Mouse (Mus musculus) embryonic facial prominence, embryonic 14.5 days (tissue): Measurements from ENCODE around the gene Zic1. TPM values are rescaled to one million over a fixed set of nuclear protein-coding genes. Genes with fewer than 3 reads are reported as not detected.

Source experiments
- ATAC-seq: fragments of 200-750 bp; cut with Nextera tagmentation; 2 replicates; pipeline ENCODE4 v1.8.0; 2017; ENCODE audit warnings: low read depth, moderate number of reproducible peaks, moderate TSS enrichment
- DNase-seq: peaks from one replicate; pipeline ENCODE4 v3.0.0-alpha.2; 2015; ENCODE audit warnings: low spot score
- H3K27ac ChIP-seq: fragments of 300-500 bp; sonication (generic); replicated peaks from 2 replicates; pipeline ENCODE4 v1.5.1; 2014; ENCODE audit warnings: low read depth, mild to moderate bottlenecking, low read length, moderate library complexity
- H3K27me3 ChIP-seq: fragments of 300-500 bp; sonication (generic); replicated peaks from 2 replicates; pipeline ENCODE4 v1.6.1; 2014; ENCODE audit warnings: low read length; ENCODE audit not compliant: control insufficient read depth, insufficient read depth
- H3K36me3 ChIP-seq: fragments of 300-500 bp; sonication (generic); 2 replicates; pipeline ENCODE4 v1.6.1; 2014; ENCODE audit warnings: low read length, mixed read lengths; ENCODE audit not compliant: control insufficient read depth, insufficient read depth
- H3K4me1 ChIP-seq: fragments of 300-500 bp; sonication (generic); 2 replicates; pipeline ENCODE4 v1.6.1; 2014; ENCODE audit warnings: antibody characterized with exemption, low read length; ENCODE audit not compliant: control insufficient read depth, insufficient read depth
- H3K4me2 ChIP-seq: fragments of 300-500 bp; sonication (generic); 2 replicates; pipeline ENCODE4 v1.6.1; 2014; ENCODE audit warnings: low read depth, mild to moderate bottlenecking, low read length, moderate library complexity, mixed read lengths
- H3K4me3 ChIP-seq: fragments of 300-500 bp; sonication (generic); 2 replicates; pipeline ENCODE4 v1.5.1; 2014; ENCODE audit warnings: low read depth, mild to moderate bottlenecking, low read length
- H3K9ac ChIP-seq: fragments of 300-500 bp; sonication (generic); 2 replicates; pipeline ENCODE4 v1.6.1; 2014; ENCODE audit warnings: low read depth, mild to moderate bottlenecking, low read length, moderate library complexity, mixed read lengths
- H3K9me3 ChIP-seq: fragments of 300-500 bp; sonication (generic); 2 replicates; pipeline ENCODE4 v1.6.1; 2016; ENCODE audit warnings: low read length; ENCODE audit not compliant: control insufficient read depth
- WGBS: fragments of 180-500 bp; shearing (Covaris S2); extraction: QIAGEN DNeasy Blood & Tissue Kit; methylation state at CpG from one replicate; pipeline ENCODE4 v1.1.7; 2014; 5-methylcytosine and 5-hydroxymethylcytosine counted together
- polyA plus RNA-seq: library from polyadenylated mRNA; unstranded; fragments of >200 nt; fragmentation: Nextera tagmentation; extraction: Ambion mirVana; gene quantifications from 2 replicates; pipeline ENCODE4 v1.2.1, GENCODE M21; 2014

Zic1 gene
- polyA plus RNA-seq, 1 experiment from 2014 or later = 2.7 TPM

DNA sequence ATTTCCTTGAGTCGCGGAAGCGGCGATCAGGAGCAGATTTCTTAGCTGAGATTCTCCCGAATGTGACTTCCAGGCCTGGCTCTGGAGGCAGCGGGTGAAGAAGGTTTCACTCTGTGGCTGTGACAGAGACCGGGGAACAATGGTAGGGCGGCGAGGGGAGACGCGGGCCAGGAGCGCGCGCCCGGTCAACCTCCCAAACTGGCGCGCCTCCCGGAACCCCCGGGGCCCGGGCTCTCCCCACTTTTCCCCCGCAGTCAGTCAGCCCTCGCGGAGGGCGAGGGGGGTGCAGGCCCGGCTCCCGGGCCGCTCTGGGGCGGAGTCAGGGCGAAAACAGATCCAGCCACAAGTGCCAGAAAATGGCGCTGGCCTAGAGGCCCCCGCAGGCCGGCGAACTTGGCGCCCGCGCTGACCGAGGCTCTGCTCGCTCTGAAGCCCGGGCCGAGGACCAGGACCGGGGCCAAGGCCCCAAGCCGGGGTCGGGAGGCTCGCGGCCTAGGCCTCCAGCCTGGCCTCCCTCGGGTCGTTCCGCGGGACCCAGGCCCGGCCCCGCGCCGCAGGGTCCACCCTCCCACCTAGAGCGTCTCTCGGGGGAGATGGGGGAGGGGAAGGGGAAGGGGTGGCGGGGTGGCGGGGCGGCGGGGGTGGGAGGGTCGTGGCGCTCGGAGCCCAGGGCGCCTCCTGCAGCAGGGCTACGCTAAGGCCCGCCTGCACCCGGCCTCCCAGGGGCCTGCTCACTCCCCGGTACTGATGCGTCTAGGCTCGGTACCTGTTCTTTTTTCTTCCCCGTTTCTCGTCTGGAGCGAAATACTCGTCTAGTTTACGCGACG is 15.9 kb upstream of the Zic1 start:
- Histone ChIP-seq H3K27ac (no peak overlapping the region; the same call in 1 of the 2 replicates), H3K4me1 (peaks cover 7% of the 10 kb centered on the region; the same call in 1 of the 2 replicates), H3K4me2 (peak overlapping the region; percentile 89), H3K36me3 (no peaks in the 10 kb centered on the region), H3K9me3 (no peaks in the 10 kb centered on the region), H3K9ac (peak overlapping the region; percentile 63), H3K4me3 (peak overlapping the region; percentile 50), H3K27me3 (peaks cover 100% of the 10 kb centered on the region)
- DNase-seq (no peak), ATAC-seq (peak; percentile 70)
- WGBS = under 1% methylated on average over 29 of the region's 76 CpGs

DNA sequence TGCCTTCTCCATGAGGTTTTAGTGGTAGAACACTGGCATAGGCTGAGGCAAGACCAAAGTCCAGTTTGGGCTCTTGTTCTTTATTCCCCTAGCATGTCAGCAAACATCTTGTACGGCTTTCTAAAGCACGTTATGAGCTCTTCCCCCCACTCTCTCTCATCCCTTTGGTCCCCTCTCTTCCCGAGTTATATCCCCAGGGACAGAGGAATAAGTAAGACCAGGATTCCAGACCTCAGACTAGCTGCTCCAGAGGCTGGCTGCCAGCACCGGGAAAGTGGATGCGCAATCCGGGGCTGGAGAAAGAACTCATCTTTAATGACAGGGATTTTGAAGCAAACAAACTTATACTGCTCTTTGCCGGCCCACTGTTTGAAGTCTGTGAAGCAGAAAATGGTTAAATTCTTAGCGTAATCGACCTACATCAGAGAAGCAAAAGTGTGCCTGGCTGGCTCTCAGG is 14.9 kb upstream of the Zic1 start:
- Histone ChIP-seq H3K27ac (no peak overlapping the region; the same call in 1 of the 2 replicates), H3K36me3 (no peaks in the 10 kb centered on the region), H3K4me2 (peak overlapping the region; percentile 89; the same call in 1 of the 2 replicates), H3K27me3 (peaks cover 100% of the 10 kb centered on the region), H3K9me3 (no peaks in the 10 kb centered on the region), H3K9ac (peak overlapping the region; percentile 19; the same call in 1 of the 2 replicates), H3K4me3 (peak overlapping the region; percentile 50; the same call in 1 of the 2 replicates), H3K4me1 (peaks cover 7% of the 10 kb centered on the region; the same call in 1 of the 2 replicates)
- no peak for DNase-seq
- no peak for ATAC-seq
- WGBS = 2% methylated on average over 9 of the region's 9 CpGs

DNA sequence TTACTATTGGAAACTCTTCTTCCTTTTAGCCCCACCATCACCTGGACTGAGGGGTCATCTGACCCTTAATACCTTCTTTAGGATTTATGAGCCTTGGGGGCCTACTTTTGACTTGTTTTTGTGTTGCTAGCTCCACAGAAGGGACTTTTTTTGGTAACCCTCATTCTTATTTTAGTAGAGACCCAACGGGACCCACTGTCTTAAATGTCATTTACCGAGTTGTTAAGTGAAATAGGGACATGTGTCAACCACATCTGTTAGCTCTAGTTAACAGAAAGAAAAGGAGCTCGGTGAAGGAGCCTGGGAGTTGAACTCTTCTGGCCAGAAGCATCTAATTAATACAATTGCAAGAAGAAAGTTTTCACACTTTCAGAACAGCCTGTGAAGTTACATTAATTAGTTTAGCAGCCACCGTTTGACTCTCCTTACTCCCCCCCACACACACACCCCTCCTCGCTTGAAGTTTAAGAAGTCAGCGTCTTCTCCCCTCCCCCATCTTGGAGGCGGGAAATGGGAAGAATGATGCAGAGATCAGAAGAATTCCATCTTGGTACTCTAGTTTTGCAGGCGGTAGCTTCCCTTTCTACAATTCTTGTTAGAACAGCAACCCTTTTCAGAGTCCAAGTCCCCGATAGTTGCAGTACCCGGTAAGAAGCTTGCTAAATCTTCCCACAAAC is 14.3 kb upstream of the Zic1 start:
- ATAC-seq (no peak), DNase-seq (no peak)
- WGBS = under 1% methylated on average over 10 of the region's 10 CpGs
- Histone ChIP-seq H3K4me3 (peak overlapping the region; percentile 50; the same call in 1 of the 2 replicates), H3K36me3 (no peaks in the 10 kb centered on the region), H3K9me3 (no peaks in the 10 kb centered on the region), H3K27ac (no peak overlapping the region), H3K9ac (no peak overlapping the region), H3K27me3 (peaks cover 100% of the 10 kb centered on the region), H3K4me1 (peaks cover 7% of the 10 kb centered on the region; the same call in 1 of the 2 replicates), H3K4me2 (peak overlapping the region; percentile 89; the same call in 1 of the 2 replicates)

DNA sequence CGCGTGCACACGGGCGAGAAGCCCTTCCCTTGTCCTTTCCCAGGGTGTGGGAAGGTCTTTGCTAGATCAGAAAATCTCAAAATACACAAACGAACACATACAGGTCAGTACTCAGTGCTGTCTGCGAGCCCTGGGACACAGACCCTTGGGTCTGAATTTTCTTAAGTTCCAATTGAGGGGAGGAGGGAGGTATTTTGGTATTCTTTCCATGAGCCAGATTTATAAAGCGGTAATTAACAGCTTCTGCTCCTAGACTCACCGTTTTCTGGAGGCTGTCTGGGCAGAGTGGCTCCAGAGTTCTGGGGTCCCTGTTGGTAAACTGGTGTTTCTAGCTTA is 13.7 kb upstream of the Zic1 start:
- no peak overlapping the region; the same call in 1 of the 2 replicates for H3K4me3 ChIP-seq
- H3K36me3 ChIP-seq = no peaks in the 10 kb centered on the region
- peak overlapping the region; percentile 36; the same call in 1 of the 2 replicates for H3K4me2 ChIP-seq
- no peaks in the 10 kb centered on the region for H3K9me3 ChIP-seq
- no peak overlapping the region; the same call in 1 of the 2 replicates for H3K27ac ChIP-seq
- ATAC-seq (no peak), DNase-seq (no peak)
- peaks cover 7% of the 10 kb centered on the region; the same call in 1 of the 2 replicates for H3K4me1 ChIP-seq
- WGBS = 6% methylated on average over 8 of the region's 8 CpGs
- peaks cover 100% of the 10 kb centered on the region for H3K27me3 ChIP-seq
- no peak overlapping the region; the same call in 1 of the 2 replicates for H3K9ac ChIP-seq

DNA sequence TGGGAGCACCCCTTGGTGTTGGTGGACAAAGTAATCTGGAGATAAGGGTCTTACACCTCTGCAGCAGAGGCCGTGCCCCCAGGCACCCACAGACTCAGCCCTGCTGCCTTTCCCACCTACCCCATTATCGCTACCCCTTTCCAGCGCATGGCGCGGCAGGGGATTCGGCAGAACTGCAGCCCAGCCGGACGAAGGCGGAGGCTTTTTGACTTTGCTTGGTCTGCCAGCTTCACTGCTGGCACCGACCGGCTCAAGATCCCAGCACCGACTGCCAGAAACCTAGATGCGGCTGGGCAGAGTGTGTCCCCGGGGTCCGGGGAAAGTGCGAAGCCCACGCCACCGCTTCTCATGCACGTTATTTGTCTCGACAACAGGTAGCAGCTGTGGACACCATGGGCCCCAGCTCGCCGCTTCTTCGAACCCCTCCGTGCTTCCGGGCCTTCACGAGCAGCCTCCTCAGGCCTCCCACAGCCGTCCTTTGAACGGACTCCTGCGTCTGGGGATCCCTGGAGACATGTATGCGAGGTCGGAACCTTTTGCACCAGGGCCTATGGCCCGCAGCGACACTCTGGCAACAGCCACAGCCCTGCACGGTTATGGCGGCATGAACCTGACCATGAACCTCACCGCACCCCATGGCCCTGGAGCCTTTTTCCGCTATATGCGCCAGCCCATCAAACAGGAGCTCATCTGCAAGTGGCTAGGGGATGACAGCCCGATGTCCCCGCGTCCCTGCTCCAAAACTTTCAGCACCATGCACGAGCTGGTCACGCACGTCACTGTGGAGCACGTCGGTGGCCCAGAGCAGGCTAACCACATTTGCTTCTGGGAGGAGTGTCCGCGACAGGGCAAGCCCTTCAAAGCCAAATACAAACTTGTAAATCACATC is 13.0 kb upstream of the Zic1 start:
- ATAC-seq = no peak
- Histone ChIP-seq H3K27ac (no peak overlapping the region; the same call in 1 of the 2 replicates), H3K4me3 (peak overlapping the region; percentile 21; the same call in 1 of the 2 replicates), H3K4me1 (peaks cover 7% of the 10 kb centered on the region; the same call in 1 of the 2 replicates), H3K4me2 (peak overlapping the region; percentile 36; the same call in 1 of the 2 replicates), H3K9me3 (no peaks in the 10 kb centered on the region), H3K36me3 (no peaks in the 10 kb centered on the region), H3K9ac (peak overlapping the region; percentile 41; the same call in 1 of the 2 replicates), H3K27me3 (peaks cover 100% of the 10 kb centered on the region)
- 1% methylated on average over 48 of the region's 48 CpGs for whole genome bisulfite sequencing
- no peak for DNase-seq

DNA sequence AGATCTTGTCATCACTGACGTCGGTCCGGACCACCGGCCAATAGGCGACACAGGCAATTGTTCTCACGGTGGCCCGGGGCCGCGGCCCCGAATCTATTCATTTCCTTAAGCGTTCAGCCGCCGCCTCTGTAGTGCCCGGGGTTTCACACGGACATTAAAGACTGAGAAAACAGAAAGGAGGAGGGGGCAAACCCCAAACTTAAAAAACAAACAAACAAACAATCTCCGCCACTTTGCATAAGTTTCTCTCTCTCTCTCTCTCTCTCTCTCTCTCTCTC is 12.2 kb upstream of the Zic1 start:
- no peaks in the 10 kb centered on the region for H3K36me3 ChIP-seq
- WGBS = under 1% methylated on average over 16 of the region's 16 CpGs
- H3K4me1 ChIP-seq = peaks cover 7% of the 10 kb centered on the region; the same call in 1 of the 2 replicates
- no peak overlapping the region for H3K9ac ChIP-seq
- H3K4me2 ChIP-seq = peak overlapping the region; percentile 36; the same call in 1 of the 2 replicates
- H3K27me3 ChIP-seq = peaks cover 100% of the 10 kb centered on the region
- peak overlapping the region; percentile 8; the same call in 1 of the 2 replicates for H3K4me3 ChIP-seq
- no peak for DNase-seq
- no peak overlapping the region; the same call in 1 of the 2 replicates for H3K27ac ChIP-seq
- ATAC-seq = no peak
- no peaks in the 10 kb centered on the region for H3K9me3 ChIP-seq

DNA sequence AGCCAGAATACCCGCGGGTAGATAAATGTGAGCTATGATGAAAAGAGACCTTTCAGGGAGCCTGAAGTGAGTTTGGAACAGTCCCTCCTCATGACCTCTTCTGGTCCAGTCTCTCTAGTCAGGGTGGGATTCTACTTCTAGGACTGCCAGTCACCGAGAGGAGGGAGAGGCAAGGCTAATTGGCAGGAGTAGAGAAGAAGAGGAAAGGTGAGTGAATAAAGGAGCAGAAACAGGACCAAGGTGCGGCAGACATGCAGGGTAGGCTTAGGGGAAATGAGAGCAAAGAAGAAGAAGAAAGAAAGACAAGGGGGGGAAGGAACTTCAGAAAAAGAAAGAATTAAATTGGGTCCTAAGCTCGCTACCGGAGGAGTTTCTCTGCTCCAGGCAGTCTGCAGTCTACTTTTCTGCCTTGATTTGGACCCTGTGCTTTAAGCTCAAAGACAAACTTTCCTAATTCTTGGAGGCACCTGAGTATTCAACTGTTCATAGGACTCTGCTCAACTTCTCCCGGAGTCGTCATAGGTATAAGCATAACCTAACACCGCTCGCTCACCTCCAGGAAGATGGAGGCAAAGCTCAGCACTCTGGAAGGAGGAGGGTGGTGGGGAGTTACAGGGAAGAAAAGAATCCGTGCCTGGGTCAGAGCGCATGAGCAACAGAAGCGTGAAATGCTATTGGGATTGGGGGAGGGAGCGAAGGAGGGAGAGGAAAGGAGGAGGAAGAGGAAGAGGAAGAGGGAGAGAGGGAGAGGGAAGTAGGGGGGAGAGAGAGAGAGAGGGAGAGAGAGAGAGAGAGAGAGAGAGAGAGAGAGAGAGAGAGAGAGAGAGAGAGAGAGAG is 11.6 kb upstream of the Zic1 start:
- no peak overlapping the region for H3K9ac ChIP-seq
- peak overlapping the region; percentile 36; the same call in 1 of the 2 replicates for H3K4me2 ChIP-seq
- H3K4me1 ChIP-seq = peaks cover 7% of the 10 kb centered on the region; the same call in 1 of the 2 replicates
- 3% methylated on average over 14 of the region's 14 CpGs for WGBS
- DNase-seq = no peak
- H3K9me3 ChIP-seq = no peaks in the 10 kb centered on the region
- H3K27me3 ChIP-seq = peaks cover 100% of the 10 kb centered on the region
- no peak overlapping the region; the same call in 1 of the 2 replicates for H3K4me3 ChIP-seq
- no peak for ATAC-seq
- no peaks in the 10 kb centered on the region for H3K36me3 ChIP-seq
- no peak overlapping the region for H3K27ac ChIP-seq
